Mouse (Mus musculus): Measurements from ENCODE around the gene Csf3.

DNA sequence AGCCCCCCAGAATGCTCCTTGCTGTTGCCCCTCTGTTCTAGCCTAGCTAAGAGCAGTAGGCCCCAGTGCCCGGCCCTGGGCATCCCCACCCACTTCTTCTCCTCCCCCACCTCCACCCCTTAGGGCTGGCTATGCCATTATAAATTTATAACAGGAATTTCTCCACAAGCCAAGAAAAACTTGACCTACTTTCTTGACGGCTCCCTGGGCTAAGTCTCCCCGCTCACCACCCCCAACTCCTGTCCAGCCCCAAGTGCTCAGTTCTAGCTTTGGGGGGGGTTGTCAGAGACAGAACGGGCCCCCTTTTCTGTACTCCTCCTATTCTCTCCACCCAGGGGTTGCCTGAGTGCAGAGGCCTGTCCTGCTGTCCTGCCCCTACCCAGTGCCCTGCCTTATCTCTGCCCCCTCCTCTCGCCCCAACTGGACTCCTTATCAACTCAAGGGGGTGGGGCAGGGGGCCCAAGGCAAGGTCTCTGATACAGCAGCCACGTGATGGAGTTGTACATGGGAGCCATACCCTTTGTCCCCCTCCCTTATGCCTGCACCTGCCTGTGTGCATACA is 50.2 kb downstream of the Csf3 start:
- TF ChIP-seq POLR2A (IDR thresholded peaks at IDR 0.05; ENCODE audit: borderline replicate concordance, control insufficient read depth, low read depth, low read length), result no peak
- no peak for TF ChIP-seq CTCF (IDR thresholded peaks at IDR 0.05; ENCODE audit: control insufficient read depth, insufficient read depth, low read length)
